Mouse (Mus musculus): Measurements from ENCODE around the gene Mbtps1. TPM values are rescaled to one million over a fixed set of nuclear protein-coding genes. Genes with fewer than 3 reads are reported as not detected.

Mbtps1 gene
- total RNA-seq, 2 experiments from 2014 or later, result 74.4 to 77.8 TPM

GRCm38 (mm10) chr8:119511722-119512121 lies 46.8 kb downstream of the Mbtps1 start:
- Histone ChIP-seq H3K27ac (0 out of 2 replicates have a peak overlapping the region, but pooled peaks have one; percentile 36), H3K4me3 (no peak overlapping the region)
- TF ChIP-seq CTCF (conservative IDR thresholded peaks at IDR 0.05), result no peak
- no peak for DNase-seq (ENCODE audit: low spot score in 2 of 2)

- no peak for DNase-seq (ENCODE audit: low spot score in 2 of 2)
- H3K4me3 ChIP-seq, result no peak overlapping the region
- no peak overlapping the region for H3K27ac ChIP-seq
- no peak for TF ChIP-seq CTCF (conservative IDR thresholded peaks at IDR 0.05)
These were observed 48.1 kb downstream of the Mbtps1 start for GRCm38 (mm10) chr8:119510471-119510870.

GRCm38 (mm10) chr8:119506106-119506505 lies 52.4 kb downstream of the Mbtps1 start:
- no peak for TF ChIP-seq CTCF (conservative IDR thresholded peaks at IDR 0.05)
- Histone ChIP-seq H3K27ac (no peak overlapping the region), H3K4me3 (no peak overlapping the region)
- no peak for DNase-seq (ENCODE audit: low spot score in 2 of 2)

GRCm38 (mm10) chr8:119505488-119505887 lies 53.0 kb downstream of the Mbtps1 start:
- no peak for DNase-seq (ENCODE audit: low spot score in 2 of 2)
- peak overlapping the region; percentile 41; the same call in 1 of the 2 replicates for H3K27ac ChIP-seq
- no peak for TF ChIP-seq CTCF (conservative IDR thresholded peaks at IDR 0.05)
- no peak overlapping the region for H3K4me3 ChIP-seq

- no peak overlapping the region for H3K27ac ChIP-seq
- TF ChIP-seq CTCF (conservative IDR thresholded peaks at IDR 0.05), result no peak
- no peak for DNase-seq (ENCODE audit: low spot score in 2 of 2)
- no peak overlapping the region for H3K4me3 ChIP-seq
These were observed 55.3 kb downstream of the Mbtps1 start for GRCm38 (mm10) chr8:119503191-119503767.

GRCm38 (mm10) chr8:119502111-119502510 lies 56.4 kb downstream of the Mbtps1 start:
- TF ChIP-seq CTCF (conservative IDR thresholded peaks at IDR 0.05), result no peak
- no peak overlapping the region for H3K27ac ChIP-seq
- H3K4me3 ChIP-seq, result no peak overlapping the region
- DNase-seq (ENCODE audit: low spot score in 2 of 2), result no peak

- H3K27ac ChIP-seq, result no peak within 1 kb of the TSS
- no peak within 1 kb of the TSS for H3K4me3 ChIP-seq
- no peak for DNase-seq (ENCODE audit: low spot score in 2 of 2)
- TF ChIP-seq CTCF (conservative IDR thresholded peaks at IDR 0.05), result no peak
These were observed 56.9 kb downstream of the Mbtps1 start, which contains the start of gene Slc38a8 for GRCm38 (mm10) chr8:119501598-119501997. TSS of gene Slc38a8 (minus strand) at chr8:119501698.

GRCm38 (mm10) chr8:119499836-119500235 lies 58.7 kb downstream of the Mbtps1 start:
- Histone ChIP-seq H3K27ac (no peak overlapping the region), H3K4me3 (no peak overlapping the region)
- TF ChIP-seq CTCF (conservative IDR thresholded peaks at IDR 0.05), result no peak
- no peak for DNase-seq (ENCODE audit: low spot score in 2 of 2)

- Histone ChIP-seq H3K27ac (no peak overlapping the region; the same call in 1 of the 2 replicates), H3K4me3 (no peak overlapping the region)
- peak in 1 of 2 experiments; percentile 56 for DNase-seq (ENCODE audit: low spot score in 2 of 2)
- TF ChIP-seq CTCF (conservative IDR thresholded peaks at IDR 0.05), result peak; percentile 84
These were observed 61.7 kb downstream of the Mbtps1 start for GRCm38 (mm10) chr8:119496848-119497247.

- no peak for TF ChIP-seq CTCF (conservative IDR thresholded peaks at IDR 0.05)
- H3K4me3 ChIP-seq, result no peak overlapping the region
- H3K27ac ChIP-seq, result no peak overlapping the region
- DNase-seq (ENCODE audit: low spot score in 2 of 2), result no peak
These were observed 71.4 kb downstream of the Mbtps1 start for GRCm38 (mm10) chr8:119487093-119487492.

GRCm38 (mm10) chr8:119484145-119484896 lies 74.2 kb downstream of the Mbtps1 start:
- Histone ChIP-seq H3K27ac (no peak overlapping the region), H3K4me3 (no peak overlapping the region)
- no peak for DNase-seq (ENCODE audit: low spot score in 2 of 2)
- no peak for TF ChIP-seq CTCF (conservative IDR thresholded peaks at IDR 0.05)

- no peak overlapping the region for H3K4me3 ChIP-seq
- no peak for TF ChIP-seq CTCF (conservative IDR thresholded peaks at IDR 0.05)
- H3K27ac ChIP-seq, result no peak overlapping the region
- no peak for DNase-seq (ENCODE audit: low spot score in 2 of 2)
These were observed 79.9 kb downstream of the Mbtps1 start for GRCm38 (mm10) chr8:119478684-119479083.

- H3K4me3 ChIP-seq, result no peak overlapping the region
- no peak for DNase-seq (ENCODE audit: low spot score in 2 of 2)
- TF ChIP-seq CTCF (conservative IDR thresholded peaks at IDR 0.05), result no peak
- H3K27ac ChIP-seq, result no peak overlapping the region
These were observed 90.4 kb downstream of the Mbtps1 start for GRCm38 (mm10) chr8:119468091-119468490.

GRCm38 (mm10) chr8:119466794-119467193 lies 91.7 kb downstream of the Mbtps1 start:
- DNase-seq (ENCODE audit: low spot score in 2 of 2), result no peak
- H3K27ac ChIP-seq, result peak overlapping the region; percentile 86
- no peak for TF ChIP-seq CTCF (conservative IDR thresholded peaks at IDR 0.05)
- no peak overlapping the region for H3K4me3 ChIP-seq
